In genomic region chr1:118627781-118628464, GRCm38 (mm10) we compare ENCODE assay signal across 8 mouse cellular contexts. TPM values are rescaled to one million over a fixed set of nuclear protein-coding genes. Genes with fewer than 3 reads are reported as not detected.
A peak's percentile ranks its signal among the peaks of the same experiment; 100 is the strongest.
DNase-seq lines count a peak whose midpoint lies in the region; ATAC-seq and TF ChIP-seq lines count a peak whose summit lies in the region.

TSS of gene Tfcp2l1 (plus strand) at chr1:118627945.

- peaks cover 57% of the 10 kb centered on the region for H3K27me3 ChIP-seq in heart, embryonic 10.5 days (ENCODE audit: insufficient read depth, poor library complexity, severe bottlenecking)
- H3K27me3 ChIP-seq in kidney, embryonic 14.5 days (ENCODE audit: control insufficient read depth, insufficient read depth, low read length), result peaks cover 11% of the 10 kb centered on the region

- H3K9me3 ChIP-seq in heart, embryonic 10.5 days, result no peaks in the 10 kb centered on the region
- no peaks in the 10 kb centered on the region for H3K9me3 ChIP-seq in kidney, embryonic 14.5 days (ENCODE audit: control insufficient read depth, low read length)

- TF ChIP-seq POLR2A in brain, embryonic 14.5 days (IDR thresholded peaks at IDR 0.05; ENCODE audit: borderline replicate concordance, extremely low read depth, insufficient read depth, insufficient read length, poor library complexity, severe bottlenecking), result no peak
- TF ChIP-seq POLR2A in embryonic fibroblast, embryonic 13.5 days (IDR thresholded peaks at IDR 0.05; ENCODE audit: low read depth, low read length), result no peak
- TF ChIP-seq POLR2A in lung, adult 2 months (IDR thresholded peaks at IDR 0.05; ENCODE audit: borderline replicate concordance, extremely low read depth, low read depth, low read length), result peak; percentile 32; the same call in 1 of the 2 replicates
- no peak for TF ChIP-seq POLR2A in olfactory bulb, adult 2 months (IDR thresholded peaks at IDR 0.05; ENCODE audit: insufficient read depth, low read depth, low read length)

- under 1% methylated on average over 48 of the region's 48 CpGs for WGBS in heart, embryonic 10.5 days
- WGBS in kidney, embryonic 14.5 days, result under 1% methylated on average over 48 of the region's 48 CpGs
- WGBS in lung, adult 2 months, result 2% methylated on average over 48 of the region's 48 CpGs
- WGBS in olfactory bulb, adult 2 months, result 1% methylated on average over 48 of the region's 48 CpGs

- no peak for TF ChIP-seq CTCF in brain, embryonic 14.5 days (IDR thresholded peaks at IDR 0.05; ENCODE audit: borderline replicate concordance, extremely low read depth, insufficient read depth, insufficient read length)
- TF ChIP-seq CTCF in embryonic fibroblast, embryonic 13.5 days (IDR thresholded peaks at IDR 0.05; ENCODE audit: borderline replicate concordance, insufficient read depth, low read length), result no peak
- no peak for TF ChIP-seq CTCF in lung, adult 2 months (IDR thresholded peaks at IDR 0.05; ENCODE audit: insufficient read depth, low read length)
- no peak; the same call in 1 of the 2 replicates for TF ChIP-seq CTCF in olfactory bulb, adult 2 months (IDR thresholded peaks at IDR 0.05; ENCODE audit: insufficient read depth, low read depth, low read length)

- no peaks in the 10 kb centered on the region for H3K36me3 ChIP-seq in heart, embryonic 10.5 days
- H3K36me3 ChIP-seq in kidney, embryonic 14.5 days (ENCODE audit: control insufficient read depth, insufficient read depth, low read length), result no peaks in the 10 kb centered on the region

- peak within 1 kb of the TSS; percentile 27 for H3K4me3 ChIP-seq in embryonic fibroblast, embryonic 13.5 days (ENCODE audit: insufficient read depth, low read length)
- H3K4me3 ChIP-seq in heart, embryonic 10.5 days, result peak within 1 kb of the TSS; percentile 72
- peak within 1 kb of the TSS; percentile 65 for H3K4me3 ChIP-seq in kidney, embryonic 14.5 days (ENCODE audit: low read length)
- peak within 1 kb of the TSS; percentile 58 for H3K4me3 ChIP-seq in lung, adult 2 months (replicated peaks; ENCODE audit: extremely low read depth, low read depth, low read length)
- H3K4me3 ChIP-seq in olfactory bulb, adult 2 months (ENCODE audit: insufficient read depth, low read depth, low read length), result peak within 1 kb of the TSS; percentile 39

- H3K9ac ChIP-seq in kidney, embryonic 14.5 days (ENCODE audit: low read depth, low read length), result peak within 1 kb of the TSS; percentile 67

- no peak within 1 kb of the TSS for H3K27ac ChIP-seq in embryonic fibroblast, embryonic 13.5 days (ENCODE audit: insufficient read depth, low read length)
- peak within 1 kb of the TSS; percentile 64 for H3K27ac ChIP-seq in heart, embryonic 10.5 days
- no peak within 1 kb of the TSS; the same call in 1 of the 2 replicates for H3K27ac ChIP-seq in kidney, embryonic 14.5 days (ENCODE audit: low read depth, low read length)
- H3K27ac ChIP-seq in olfactory bulb, adult 2 months (ENCODE audit: insufficient read depth, low read depth, low read length), result no peak within 1 kb of the TSS

- H3K4me1 ChIP-seq in embryonic fibroblast, embryonic 13.5 days (ENCODE audit: control insufficient read depth, insufficient read depth, low read length), result no peaks in the 10 kb centered on the region
- peaks cover 21% of the 10 kb centered on the region for H3K4me1 ChIP-seq in heart, embryonic 10.5 days
- 0 out of 2 replicates have a peak, but pooled peaks cover 5% of the 10 kb centered on the region for H3K4me1 ChIP-seq in kidney, embryonic 14.5 days (ENCODE audit: control insufficient read depth, insufficient read depth, low read length)
- peaks cover 2% of the 10 kb centered on the region; the same call in 1 of the 2 replicates for H3K4me1 ChIP-seq in lung, adult 2 months (ENCODE audit: control insufficient read depth, insufficient read depth, low read length)
- peaks cover 10% of the 10 kb centered on the region for H3K4me1 ChIP-seq in olfactory bulb, adult 2 months (ENCODE audit: control insufficient read depth, insufficient read depth, low read length)

- DNase-seq in A20 (ENCODE audit: low read depth, low spot score), result peak; percentile 54
- DNase-seq in brain, embryonic 14.5 days (ENCODE audit: low read depth), result peak; percentile 74
- DNase-seq in heart, embryonic 10.5 days (ENCODE audit: low spot score), result peak; percentile 92
- peak; percentile 91 for DNase-seq in lung, adult 2 months
- DNase-seq in testis, postnatal 14 days (ENCODE audit: low spot score), result peak; percentile 89

- H3K4me2 ChIP-seq in kidney, embryonic 14.5 days (replicated peaks; ENCODE audit: low read depth, low read length), result peak within 1 kb of the TSS; percentile 88

- peak; percentile 93 for ATAC-seq in kidney, embryonic 14.5 days (ENCODE audit: low FRiP score, low TSS enrichment)

RNA-seq across cellular contexts. Expression of gene Tfcp2l1, which starts in this region (rescaled TPM):
- polyA plus RNA-seq in brain, embryonic 14.5 days (2012; rRNA removed), result 0.42 and 0.52 TPM in 2 replicates
- 0.13 and 0.25 TPM in 2 replicates for polyA plus RNA-seq in embryonic fibroblast, embryonic 13.5 days (2011; ENCODE audit: insufficient read length, low read depth, missing spikeins)
- 1.3 and 1.5 TPM in 2 replicates for polyA plus RNA-seq in heart, embryonic 10.5 days (2016; fragmentation: Nextera tagmentation; extraction: Ambion mirVana)
- 21.2 and 33.0 TPM in 2 replicates for polyA plus RNA-seq in kidney, embryonic 14.5 days (2014; fragmentation: Nextera tagmentation; extraction: Ambion mirVana)
- polyA plus RNA-seq in lung, adult 2 months (2012; rRNA removed), result 18.5 and 29.1 TPM in 2 replicates
- polyA plus RNA-seq in olfactory bulb, adult 2 months (2012; ENCODE audit: insufficient read depth, insufficient read length, low replicate concordance, missing spikeins), result not detected in 2 replicates

Comparison
In these comparisons a context has a peak if more than half of its experiments do, and no peak if none do; other contexts are left out.
1. Peak in DNase-seq in brain, embryonic 14.5 days; RNA of the gene not detected or under 1 TPM.